Mouse (Mus musculus) erythroblast, embryonic 14.5 days (primary cell): ENCODE results near the gene Vkorc1l1. TPM values are rescaled to one million over a fixed set of nuclear protein-coding genes. Genes with fewer than 3 reads are reported as not detected.

ENCODE experiments used
- H3K27me3 ChIP-seq: 2 replicates; pipeline ENCODE4 v1.6.1; 2012; ENCODE audit warnings: inconsistent platforms; ENCODE audit not compliant: control insufficient read depth
- H3K36me3 ChIP-seq: 2 replicates; pipeline ENCODE4 v1.6.1; 2012; ENCODE audit warnings: mild to moderate bottlenecking, inconsistent platforms; ENCODE audit not compliant: control insufficient read depth
- H3K4me1 ChIP-seq: 2 replicates; pipeline ENCODE4 v1.6.1; 2012; ENCODE audit warnings: inconsistent platforms; ENCODE audit not compliant: control insufficient read depth
- H3K4me3 ChIP-seq: replicated peaks from 2 replicates; pipeline ENCODE3; 2012; ENCODE audit warnings: moderate library complexity, mild to moderate bottlenecking, inconsistent platforms
- H3K9me3 ChIP-seq: 2 replicates; pipeline ENCODE4 v1.6.1; 2012; ENCODE audit warnings: low read length, inconsistent platforms, mixed read lengths; ENCODE audit not compliant: control insufficient read depth
- GATA1 ChIP-seq: IDR thresholded peaks from 2 replicates; pipeline ENCODE4 v1.6.1; 2012; ENCODE audit warnings: low read length, inconsistent platforms, mixed read lengths
- TAL1 ChIP-seq: IDR thresholded peaks from 3 replicates; pipeline ENCODE4 v1.6.1; 2012; ENCODE audit warnings: low read length, inconsistent platforms, mixed read lengths
- polyA plus RNA-seq: library from polyadenylated mRNA; stranded (reverse); fragments of >175 nt; gene quantifications from 2 replicates; pipeline ENCODE4 v1.2.3, GENCODE M21; 2012

Gene Vkorc1l1
- polyA plus RNA-seq, 1 experiment, result 1.9 TPM

- Histone ChIP-seq H3K4me1 (peaks cover 57% of the 10 kb centered on the region), H3K4me3 (no peak overlapping the region), H3K36me3 (peaks cover 18% of the 10 kb centered on the region), H3K27me3 (peaks cover 12% of the 10 kb centered on the region), H3K9me3 (no peaks in the 10 kb centered on the region)
- TF ChIP-seq GATA1 (no peak), TAL1 (no peak)
These were observed 85.9 kb downstream of the Vkorc1l1 start for GRCm38 (mm10) chr5:130027696-130028095.

- Histone ChIP-seq H3K36me3 (peaks cover 22% of the 10 kb centered on the region), H3K9me3 (no peaks in the 10 kb centered on the region), H3K4me1 (peaks cover 55% of the 10 kb centered on the region), H3K27me3 (peaks cover 12% of the 10 kb centered on the region), H3K4me3 (peak within 1 kb of the TSS; percentile 73)
- TF ChIP-seq TAL1 (no peak), GATA1 (peak; percentile 50; the same call in 1 of the 2 replicates)
These were observed 87.5 kb downstream of the Vkorc1l1 start, which contains the start of the genes Asl and Crcp for GRCm38 (mm10) chr5:130029142-130029897. TSS of gene Asl (minus strand) at chr5:130029247. TSS of gene Crcp (plus strand) at chr5:130029290.

- TF ChIP-seq GATA1 (no peak), TAL1 (no peak)
- Histone ChIP-seq H3K36me3 (peaks cover 41% of the 10 kb centered on the region), H3K4me3 (no peak overlapping the region), H3K27me3 (peaks cover 8% of the 10 kb centered on the region), H3K9me3 (no peaks in the 10 kb centered on the region), H3K4me1 (peaks cover 48% of the 10 kb centered on the region)
These were observed 89.9 kb downstream of the Vkorc1l1 start for GRCm38 (mm10) chr5:130031410-130032390.

DNA sequence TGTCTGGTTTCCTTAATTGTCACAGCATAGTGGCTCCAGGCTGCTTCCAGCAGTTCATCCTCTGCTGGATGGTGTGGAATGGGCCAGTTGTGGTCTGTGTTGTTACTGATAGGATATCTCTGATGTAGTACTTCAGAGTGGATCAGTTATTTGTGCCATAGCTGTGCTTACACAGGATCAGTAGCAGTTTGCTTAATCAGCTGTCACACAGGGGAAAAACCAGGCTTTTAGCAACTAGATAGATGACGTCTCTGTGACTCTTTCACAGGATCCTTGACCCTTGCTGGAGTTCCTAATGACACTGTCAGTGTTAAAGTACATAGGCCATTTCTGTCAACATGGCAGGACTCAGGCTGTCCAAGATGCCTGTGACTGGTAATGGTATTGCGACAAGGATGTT is 92.1 kb downstream of the Vkorc1l1 start:
- no peak for TF ChIP-seq GATA1
- no peak for TF ChIP-seq TAL1
- no peaks in the 10 kb centered on the region for H3K27me3 ChIP-seq
- no peak overlapping the region for H3K4me3 ChIP-seq
- H3K4me1 ChIP-seq, result peaks cover 42% of the 10 kb centered on the region
- H3K36me3 ChIP-seq, result peaks cover 57% of the 10 kb centered on the region
- no peaks in the 10 kb centered on the region for H3K9me3 ChIP-seq

Other genes with a start within 250 kb of the Vkorc1l1 start
- not detected in 2 replicates for gene Sept14, start 233.5 kb upstream of the Vkorc1l1 start, polyA plus RNA-seq
- 1.5 and 1.6 TPM in 2 replicates for gene Mrps17, start 226.5 kb upstream of the Vkorc1l1 start, polyA plus RNA-seq
- 1.9 and 2.4 TPM in 2 replicates for gene Nipsnap2, start 216.9 kb upstream of the Vkorc1l1 start, polyA plus RNA-seq
- gene Psph, start 154.5 kb upstream of the Vkorc1l1 start, polyA plus RNA-seq, result 0.92 and 1.4 TPM in 2 replicates
- 0.97 and 1.0 TPM in 2 replicates for gene Sumf2, start 95.0 kb upstream of the Vkorc1l1 start, polyA plus RNA-seq
- gene Chchd2, start 54.5 kb upstream of the Vkorc1l1 start, polyA plus RNA-seq, result 80.6 and 90.6 TPM in 2 replicates
- 0.04 TPM in 1 of 2 replicates, not detected in the other for gene Zbed5, start 46.2 kb upstream of the Vkorc1l1 start, polyA plus RNA-seq
- not detected in 2 replicates for gene Phkg1, start 43.4 kb upstream of the Vkorc1l1 start, polyA plus RNA-seq
- gene Nupr1l, start 33.4 kb upstream of the Vkorc1l1 start, polyA plus RNA-seq, result not detected in 2 replicates
- gene Gusb, start 61.1 kb downstream of the Vkorc1l1 start, polyA plus RNA-seq, result 0.28 and 0.51 TPM in 2 replicates
- gene Asl, start 87.3 kb downstream of the Vkorc1l1 start, polyA plus RNA-seq, result 1.0 and 2.1 TPM in 2 replicates
- 1.1 and 2.1 TPM in 2 replicates for gene Crcp, start 87.3 kb downstream of the Vkorc1l1 start, polyA plus RNA-seq
- gene Tpst1, start 131.4 kb downstream of the Vkorc1l1 start, polyA plus RNA-seq, result 2.3 and 3.4 TPM in 2 replicates
- gene Kctd7, start 202.9 kb downstream of the Vkorc1l1 start, polyA plus RNA-seq, result 1.4 and 2.1 TPM in 2 replicates
- 4.2 and 4.7 TPM in 2 replicates for gene Rabgef1, start 229.8 kb downstream of the Vkorc1l1 start, polyA plus RNA-seq